Mouse (Mus musculus) testis, postnatal 14 days (tissue): Measurements from ENCODE around the gene Tpst1.
A peak's percentile ranks its signal among the peaks of the same experiment; 100 is the strongest.

Experiments
- DNase-seq: peaks from one replicate; pipeline ENCODE4 v3.0.0; 2021; ENCODE audit warnings: low spot score

Gene Tpst1

DNA sequence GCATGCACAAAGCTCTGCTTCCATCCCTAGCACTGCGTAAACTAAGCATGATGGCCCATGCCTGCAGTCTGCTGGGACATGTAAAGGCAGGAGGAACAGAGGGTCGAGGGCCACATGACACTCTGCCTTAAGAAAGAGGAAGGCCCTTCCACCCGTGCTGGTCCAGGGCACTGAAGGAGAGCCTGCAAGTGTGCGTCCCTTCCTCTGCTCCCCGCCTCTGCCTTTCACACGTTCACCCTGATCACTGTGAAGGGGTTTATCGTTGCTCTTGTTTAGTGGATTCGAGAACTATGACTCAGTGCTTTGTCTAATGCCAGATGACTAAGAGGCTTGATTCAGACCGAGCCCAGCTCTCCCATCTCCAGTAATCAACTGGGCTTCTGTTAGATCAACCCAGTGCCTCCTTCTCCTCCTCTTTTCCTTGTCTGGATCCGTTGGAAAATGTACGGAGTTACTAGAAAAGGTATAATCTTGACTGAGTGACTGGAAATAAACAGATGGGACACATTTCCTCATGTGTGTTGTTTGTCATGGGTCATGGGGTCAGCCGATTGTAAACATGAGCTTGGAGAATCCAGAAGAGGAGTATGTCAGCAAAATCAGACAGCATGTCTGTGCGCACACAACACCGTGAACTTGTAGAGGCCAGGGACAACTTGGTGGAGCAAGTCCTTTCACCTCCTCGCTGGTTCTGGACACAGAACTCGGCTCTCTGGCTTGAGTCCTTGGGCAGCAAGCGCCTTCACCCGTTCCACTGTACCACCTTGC is 16.7 kb downstream of the Tpst1 start:
- no peak for DNase-seq

DNA sequence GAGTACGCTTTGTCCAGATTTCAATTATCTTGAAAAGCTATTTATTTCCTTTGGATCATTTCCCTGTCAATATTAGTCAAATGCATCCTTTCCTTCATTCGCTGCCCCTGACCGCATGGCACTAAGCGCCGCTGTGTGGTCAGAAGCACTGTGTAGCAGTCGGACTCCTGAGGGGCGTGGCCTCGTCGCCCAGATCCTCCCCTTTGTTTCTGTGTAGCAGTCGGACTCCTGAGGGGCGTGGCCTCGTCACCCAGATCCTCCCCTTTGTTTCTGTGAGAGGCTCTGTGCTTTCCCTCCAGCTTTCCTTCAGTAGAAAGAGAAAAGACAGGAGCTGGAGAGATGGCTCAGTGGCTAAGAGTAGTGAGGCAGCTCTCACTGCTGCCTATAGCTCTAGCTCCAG is 23.6 kb downstream of the Tpst1 start:
- peak; percentile 51 for DNase-seq

DNA sequence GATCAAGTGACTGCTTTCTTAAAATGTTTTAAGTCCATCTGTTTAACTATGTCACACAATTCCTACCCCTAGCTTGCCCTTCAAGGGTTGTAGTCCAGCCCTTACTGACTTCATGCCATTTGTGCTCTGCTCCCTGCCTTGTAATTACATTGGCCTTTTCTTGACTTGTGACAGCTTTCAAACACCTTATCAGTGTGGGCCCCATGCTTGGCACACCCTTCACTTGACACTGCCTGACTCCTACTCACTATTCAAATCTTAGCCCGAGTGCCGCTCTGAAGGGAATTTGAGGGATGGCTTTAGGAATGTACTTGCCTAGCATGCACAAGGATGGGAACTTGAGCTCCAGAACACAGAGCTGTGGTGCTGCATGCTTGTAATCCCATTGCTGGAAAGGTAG is 24.7 kb downstream of the Tpst1 start:
- DNase-seq, result no peak

DNA sequence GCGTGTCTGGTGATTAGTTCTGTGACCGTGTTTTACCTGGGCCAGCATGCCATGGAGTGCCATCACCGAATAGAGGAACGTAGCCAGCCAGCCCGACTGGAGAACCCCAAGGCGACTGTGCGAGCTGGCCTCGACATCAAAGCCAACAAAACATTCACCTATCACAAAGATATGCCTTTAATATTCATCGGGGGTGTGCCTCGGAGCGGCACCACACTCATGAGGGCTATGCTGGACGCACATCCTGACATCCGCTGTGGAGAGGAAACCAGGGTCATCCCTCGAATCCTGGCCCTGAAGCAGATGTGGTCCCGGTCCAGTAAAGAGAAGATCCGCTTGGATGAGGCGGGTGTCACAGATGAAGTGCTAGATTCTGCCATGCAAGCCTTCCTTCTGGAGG is 28.6 kb downstream of the Tpst1 start:
- DNase-seq, result no peak

DNA sequence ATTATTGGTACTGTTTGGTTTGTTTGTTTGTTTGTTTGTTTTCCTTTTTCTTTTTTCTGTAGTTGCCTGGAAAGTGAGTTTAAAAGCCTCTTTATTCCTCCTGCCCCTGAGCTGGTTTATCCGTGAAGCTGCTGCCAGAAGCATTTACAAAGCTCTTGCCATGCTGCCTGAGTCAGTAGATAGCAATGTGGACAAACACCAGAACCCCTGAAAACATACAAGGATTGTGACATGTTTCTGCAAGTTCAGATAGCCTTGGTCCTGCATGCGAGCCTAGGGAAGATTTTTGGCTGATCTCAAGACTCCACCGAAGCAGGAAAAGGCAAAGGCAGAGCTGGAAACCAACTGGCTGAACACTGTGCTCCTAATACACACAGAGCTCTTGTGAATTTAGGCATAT is 36.2 kb downstream of the Tpst1 start:
- DNase-seq, result no peak

DNA sequence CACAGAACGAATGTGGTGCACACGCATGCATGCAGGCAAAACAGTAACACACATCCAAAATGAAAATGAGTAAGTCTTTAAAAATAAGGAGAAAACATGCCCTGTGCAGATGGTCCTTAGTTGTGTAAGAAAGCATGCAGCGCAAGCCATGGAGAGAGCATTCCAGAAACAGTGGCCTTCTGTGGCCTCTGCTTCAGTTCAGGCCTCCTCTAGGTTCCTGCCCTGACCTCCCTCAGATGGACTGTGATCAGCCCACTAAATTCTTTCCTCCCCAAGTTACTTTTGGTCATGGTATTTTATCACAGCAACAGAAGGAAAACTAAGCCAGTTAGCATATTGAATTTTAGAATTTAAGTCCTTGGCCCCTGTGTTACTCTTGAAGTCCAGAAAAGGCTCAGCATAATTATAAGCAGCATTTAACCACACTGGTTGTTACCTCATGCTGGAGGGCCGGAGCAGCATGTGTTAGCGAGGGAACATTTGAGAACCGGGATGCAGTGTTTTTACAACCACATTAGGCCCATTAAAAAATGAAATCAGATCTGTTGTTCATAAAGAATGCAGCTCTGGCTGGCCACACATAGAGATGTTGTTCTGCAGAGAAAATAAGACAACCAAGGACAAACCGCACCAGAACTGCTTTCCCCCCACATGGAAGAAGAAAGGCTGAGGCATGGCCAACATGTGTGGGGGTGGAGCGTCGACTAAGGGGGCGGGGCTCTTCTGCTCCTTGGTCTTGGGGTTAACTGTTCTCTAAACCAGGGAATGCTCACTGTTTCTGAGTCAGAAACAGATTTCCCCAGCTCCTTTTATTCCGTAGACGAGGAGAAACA is 37.7 kb downstream of the Tpst1 start:
- DNase-seq, result peak; percentile 13

DNA sequence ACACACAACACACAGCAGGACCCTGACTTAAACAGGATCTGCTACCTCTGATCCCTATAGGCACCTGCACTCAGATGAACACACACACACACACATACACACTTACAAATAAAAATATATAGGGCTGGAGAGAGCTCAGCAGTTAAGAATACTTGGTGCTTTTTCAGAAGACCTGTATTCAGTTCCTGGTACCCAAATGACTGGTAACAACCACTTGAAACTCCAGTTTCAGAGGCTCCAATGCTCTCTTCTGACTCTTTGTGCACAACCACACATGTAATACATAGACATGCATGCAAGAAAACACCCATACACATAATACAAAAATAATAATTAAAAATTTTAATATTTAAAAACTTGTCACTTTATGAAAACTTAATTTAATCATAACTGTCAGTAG is 39.5 kb downstream of the Tpst1 start:
- DNase-seq, result no peak

DNA sequence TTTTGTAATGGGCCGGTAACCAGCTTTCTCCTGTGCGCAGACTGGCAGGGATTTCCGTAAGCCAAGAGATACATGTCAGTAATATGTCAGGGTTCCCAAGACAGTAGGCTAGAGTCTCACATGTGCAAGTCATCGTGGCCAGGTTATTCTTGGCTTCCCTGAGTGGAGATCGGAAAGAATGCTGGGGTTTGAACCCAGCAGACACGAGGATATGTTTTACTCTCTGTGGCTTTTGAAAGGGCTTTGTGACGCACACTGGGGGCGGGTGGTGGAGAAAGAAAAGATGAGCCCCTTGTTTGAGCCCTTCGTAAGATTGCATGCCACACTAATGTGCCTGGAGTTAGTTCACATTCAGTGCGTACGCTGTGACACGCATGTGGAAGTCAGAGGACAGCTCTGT is 43.0 kb downstream of the Tpst1 start:
- no peak for DNase-seq

DNA sequence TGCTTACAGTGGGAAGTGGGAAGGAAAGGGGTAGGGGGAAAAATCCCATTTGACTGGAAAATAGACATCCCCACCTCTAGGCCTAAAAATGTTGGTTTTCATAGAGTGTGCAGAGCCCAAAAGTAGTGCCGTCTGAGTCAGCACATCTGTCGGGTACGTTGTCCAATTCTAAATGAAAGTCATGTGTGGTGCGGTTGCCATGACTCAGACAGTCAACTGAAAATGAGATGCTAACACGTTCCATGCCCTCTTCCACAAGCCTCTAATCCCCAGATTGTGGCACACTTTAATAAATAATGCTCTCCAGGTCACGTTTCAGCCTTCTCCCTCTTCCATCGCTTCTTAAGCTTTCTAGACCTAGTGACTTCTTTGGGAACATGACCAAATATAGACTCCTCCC is 43.7 kb downstream of the Tpst1 start:
- DNase-seq, result no peak

DNA sequence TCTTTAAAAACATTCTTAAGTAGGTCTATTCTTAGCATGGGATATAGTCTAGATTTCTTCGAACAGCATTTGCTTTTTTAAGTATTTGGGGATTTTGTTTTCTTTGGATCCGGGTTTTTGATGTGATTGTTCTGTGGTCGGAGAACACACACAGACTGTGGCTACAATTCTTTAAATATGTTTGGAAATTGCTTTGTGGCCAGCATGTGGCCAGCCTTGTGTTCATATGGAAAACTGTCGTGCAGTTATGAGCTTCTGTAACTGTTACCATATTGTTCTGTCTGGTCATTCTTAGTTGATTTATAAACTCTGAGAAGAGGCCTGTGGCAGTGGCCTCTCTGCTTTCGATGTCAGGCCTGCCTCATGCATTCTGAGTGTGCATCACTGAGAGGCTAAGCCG is 44.8 kb downstream of the Tpst1 start:
- DNase-seq, result no peak

DNA sequence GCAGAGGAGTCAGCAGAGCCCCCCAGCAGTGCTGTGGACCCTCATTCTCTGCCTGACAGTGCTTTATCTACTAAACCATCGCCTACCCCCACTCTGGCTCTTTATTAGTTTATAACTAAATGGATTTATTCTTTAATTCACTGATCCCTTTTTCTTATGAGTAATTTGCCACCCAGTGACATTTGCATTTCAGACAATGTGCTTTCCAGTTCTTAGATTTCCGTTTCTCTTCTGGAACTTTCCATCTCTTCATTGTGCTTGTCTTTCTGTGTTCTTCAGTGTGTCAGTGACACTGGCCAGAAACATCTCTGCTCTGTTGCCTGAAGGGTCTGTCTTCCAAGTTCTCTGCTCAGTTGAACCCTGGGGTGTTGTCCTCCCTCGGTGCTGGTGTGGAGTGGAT is 46.1 kb downstream of the Tpst1 start:
- DNase-seq, result no peak

DNA sequence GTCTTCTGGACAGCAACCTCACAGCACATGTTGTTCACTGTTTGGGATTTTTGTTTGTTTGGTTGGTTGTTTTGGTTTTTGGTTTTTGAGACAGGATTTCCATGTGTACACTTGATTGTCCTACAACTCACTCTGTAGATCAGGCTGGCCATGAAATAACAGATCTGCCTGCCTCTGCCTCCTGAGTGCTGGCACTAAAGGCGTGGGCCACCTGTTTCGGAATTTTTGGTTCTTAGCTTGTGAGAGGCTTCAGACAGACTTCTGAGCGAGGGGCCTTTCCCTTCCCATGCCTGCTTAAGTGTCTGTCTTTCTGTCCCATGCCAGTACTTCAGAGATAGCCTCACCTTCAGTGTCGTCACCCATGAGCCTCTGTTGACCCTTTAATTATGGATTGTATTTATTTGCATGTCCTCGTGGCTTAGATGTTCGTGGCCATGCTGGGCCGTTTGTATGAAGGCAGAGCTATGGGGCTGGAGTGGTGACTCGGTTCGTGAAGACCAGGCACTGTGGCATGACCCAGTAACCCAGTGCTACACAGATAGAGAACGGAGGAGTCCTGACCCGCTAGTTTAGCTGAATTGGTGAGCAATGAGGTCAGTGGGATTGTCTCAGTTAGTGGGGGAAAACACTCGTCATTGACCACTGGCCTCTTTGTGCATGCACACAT is 47.1 kb downstream of the Tpst1 start:
- DNase-seq, result no peak

DNA sequence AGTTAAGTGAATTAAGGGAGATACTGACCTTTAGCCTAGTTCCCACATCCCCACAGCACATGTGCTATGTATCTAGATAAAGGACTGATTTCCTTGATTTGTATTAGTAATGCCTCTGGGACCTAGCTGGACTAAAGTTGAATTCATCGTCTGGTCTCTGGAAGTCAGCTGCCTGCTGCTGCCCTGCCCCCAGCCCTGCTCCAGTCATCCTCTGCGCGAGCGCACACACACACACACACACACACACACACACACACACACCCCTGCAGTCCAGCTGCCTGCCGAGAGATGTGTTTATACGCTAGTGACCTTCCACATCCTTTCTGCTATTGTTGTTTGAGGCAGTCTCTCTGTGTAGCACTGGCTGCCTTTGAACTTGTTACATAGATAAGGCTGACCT is 47.8 kb downstream of the Tpst1 start:
- DNase-seq, result no peak

DNA sequence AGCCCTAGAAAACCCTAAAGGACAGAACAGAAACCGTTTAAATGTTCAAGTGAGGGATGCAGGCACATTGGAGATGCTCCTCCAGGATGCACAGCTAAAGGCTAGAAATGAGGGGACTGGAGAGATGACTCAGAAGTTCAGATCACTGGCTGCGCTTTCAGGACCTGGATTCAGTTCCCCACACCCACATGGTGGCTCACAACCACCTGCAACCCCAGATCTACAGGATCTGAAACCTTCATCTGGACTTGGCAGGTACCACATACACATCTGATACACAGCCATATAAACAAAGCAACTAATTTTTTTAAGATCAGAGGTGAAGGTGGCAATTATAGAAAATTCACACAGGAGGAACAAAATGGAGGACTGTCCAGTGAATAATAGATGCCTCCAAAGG is 49.2 kb downstream of the Tpst1 start:
- no peak for DNase-seq

DNA sequence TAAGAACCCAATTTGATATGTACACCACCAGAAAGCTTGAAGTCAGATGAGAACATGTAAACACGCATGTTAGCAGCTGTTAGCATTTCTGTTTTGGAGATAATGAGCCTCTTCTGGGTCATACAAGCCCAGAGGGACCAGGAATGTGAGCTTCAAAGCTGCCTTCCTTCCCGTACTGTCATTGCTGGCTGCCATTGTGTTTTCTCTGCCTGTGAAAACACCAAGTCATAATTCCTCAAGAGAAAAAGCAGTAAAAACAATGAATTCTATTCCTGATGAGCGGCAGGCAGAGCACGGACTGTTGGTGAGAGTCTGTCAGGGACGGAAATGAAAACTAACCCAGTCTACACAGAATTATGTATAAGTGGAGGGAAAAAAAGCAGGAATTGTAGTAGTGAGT is 51.1 kb downstream of the Tpst1 start:
- DNase-seq, result no peak

DNA sequence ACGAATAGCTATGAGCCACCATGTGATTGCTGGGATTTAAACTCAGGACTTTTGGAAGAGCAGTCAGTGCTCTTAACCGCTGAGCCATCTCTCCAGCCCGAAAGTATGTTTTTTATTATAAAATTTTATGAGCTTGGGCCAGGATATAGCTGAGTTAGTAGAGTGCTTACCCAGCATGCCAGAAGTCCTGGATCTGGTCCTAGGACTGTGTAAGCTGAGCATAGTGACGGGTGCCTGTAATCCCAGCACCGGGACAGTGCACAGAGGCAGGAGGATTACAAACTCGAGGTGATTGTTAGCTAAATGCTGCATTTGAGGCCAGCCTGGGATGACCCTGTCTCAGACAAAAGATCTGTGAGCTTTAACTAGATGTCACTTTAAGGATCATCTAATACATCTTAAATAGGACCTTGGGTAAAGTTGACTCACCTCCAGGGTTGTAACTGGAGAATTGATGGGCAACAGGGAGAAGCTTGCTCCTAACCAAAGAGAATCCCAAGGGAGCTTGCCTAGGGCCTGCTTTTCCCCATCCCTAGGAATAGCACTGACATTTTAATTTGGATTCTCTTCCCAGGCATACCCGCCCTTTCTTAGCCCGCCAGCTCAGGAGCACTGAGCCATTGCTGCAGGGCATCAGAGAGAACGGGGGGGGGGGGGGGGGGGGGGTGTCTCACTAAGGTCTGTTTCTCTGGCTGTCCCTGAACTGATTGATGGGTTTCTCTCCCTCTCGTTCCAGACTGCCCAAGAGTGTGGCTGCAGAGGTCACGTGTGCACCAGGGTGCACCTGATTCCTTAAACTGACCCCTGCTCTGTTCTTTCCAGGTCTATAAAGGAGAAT is 55.8 kb downstream of the Tpst1 start:
- DNase-seq, result no peak

DNA sequence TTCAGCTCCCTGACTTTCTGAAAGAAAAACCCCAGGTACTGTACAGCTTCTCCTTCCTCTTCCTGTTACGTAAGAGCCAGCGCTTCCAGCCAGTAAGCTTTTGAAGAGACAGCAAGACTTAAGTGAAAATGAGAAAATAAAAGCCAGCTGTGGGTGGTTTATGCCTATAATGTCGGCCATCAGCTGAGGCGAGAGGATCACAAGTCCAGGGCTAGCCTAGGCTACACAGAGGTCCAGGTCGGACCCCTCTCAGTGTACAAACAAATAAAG is 56.3 kb downstream of the Tpst1 start:
- no peak for DNase-seq

DNA sequence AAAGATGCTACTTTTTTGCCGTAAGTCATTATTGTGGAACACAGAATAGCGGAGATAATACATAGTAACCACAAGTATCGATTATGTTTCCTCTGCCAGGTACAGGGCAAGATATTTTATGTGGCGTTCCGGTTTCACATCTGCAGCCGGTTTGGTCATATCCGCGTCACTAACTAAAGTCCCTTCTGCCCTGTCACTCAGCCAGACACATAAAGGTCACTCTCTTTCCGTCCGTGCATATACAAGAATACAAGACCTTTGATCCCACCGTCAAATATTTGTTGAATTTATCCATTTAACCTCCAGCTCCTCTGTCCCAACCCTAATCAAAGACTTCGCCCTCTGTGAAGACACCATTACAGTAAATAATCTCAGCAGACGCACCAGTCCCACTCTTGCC is 63.5 kb downstream of the Tpst1 start:
- no peak for DNase-seq

DNA sequence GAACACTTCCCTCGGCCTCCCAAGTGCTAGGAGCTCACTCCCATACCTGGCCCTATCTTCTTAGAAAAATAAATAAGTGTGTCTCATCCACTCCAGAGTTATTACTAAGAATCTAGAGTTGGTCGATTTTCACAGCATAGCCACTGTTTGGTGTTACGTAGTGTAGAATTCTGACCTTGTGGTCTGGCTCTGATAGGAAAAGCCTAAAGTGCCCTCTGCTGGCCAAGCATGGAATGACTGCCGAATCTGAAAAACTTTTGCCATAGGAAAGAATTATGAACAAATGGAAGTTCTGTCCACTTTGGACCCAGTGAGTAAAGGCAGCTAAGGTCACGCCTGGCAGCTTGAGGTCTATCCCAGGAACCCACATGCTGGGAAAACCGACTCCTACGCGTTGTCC is 66.3 kb downstream of the Tpst1 start:
- DNase-seq, result peak; percentile 42

DNA sequence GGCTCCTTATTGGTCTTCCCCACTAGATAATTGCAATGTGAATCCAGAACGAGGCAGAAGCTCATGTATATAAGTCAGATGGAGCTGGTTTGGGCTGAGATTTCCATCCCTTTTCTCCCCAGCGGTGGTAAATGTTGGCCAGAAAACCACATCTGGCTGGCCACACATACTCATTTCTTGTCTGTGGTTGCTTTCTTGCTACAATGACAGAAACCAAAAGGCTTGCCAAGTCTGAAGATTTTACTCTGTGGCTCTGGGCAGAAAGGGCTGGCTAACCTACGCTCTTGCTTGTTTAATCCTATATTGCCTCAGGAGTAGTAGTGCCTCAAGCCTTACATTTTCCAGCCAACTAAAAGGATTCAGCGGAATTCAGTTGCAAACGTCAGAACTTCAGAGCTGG is 68.0 kb downstream of the Tpst1 start:
- DNase-seq, result no peak

DNA sequence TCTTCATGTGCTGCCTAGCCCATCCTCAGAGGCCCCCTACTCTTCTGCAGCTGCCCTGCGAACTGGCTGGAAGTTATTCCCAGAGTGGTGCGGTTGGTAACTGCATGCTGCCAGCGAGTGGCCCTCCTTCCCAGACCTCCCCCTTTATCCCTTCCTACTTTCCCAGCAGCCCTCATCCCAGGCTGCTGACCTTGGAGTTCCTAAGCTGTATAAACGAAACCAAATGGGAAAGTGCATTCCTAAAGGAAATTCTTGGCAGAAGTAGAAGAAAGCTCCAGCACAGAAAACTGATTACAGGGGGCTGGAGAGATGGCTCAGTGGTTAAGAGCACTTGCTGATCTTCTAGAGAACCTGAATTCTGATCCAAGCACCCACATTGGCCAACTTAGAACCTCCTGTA is 68.9 kb downstream of the Tpst1 start:
- DNase-seq, result peak; percentile 44

DNA sequence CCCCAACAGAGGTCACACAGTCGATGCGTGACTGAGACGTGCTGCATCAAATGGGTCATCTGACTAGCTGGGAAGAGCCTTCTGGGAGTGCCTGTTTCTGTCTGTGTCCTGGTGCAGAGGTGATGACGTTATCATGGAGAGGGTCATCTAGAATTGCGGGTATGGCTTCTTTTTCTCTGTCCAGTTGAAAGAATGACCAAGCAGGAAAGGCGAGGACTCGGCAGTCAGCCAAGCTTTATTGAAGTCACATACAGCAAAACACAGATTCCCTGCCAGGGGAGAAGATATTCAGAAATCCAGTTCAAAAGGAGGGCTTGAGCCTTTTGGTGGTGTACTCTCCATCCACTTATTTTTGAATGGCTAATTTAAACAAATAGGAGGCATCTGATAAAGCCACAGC is 70.0 kb downstream of the Tpst1 start:
- DNase-seq, result no peak

DNA sequence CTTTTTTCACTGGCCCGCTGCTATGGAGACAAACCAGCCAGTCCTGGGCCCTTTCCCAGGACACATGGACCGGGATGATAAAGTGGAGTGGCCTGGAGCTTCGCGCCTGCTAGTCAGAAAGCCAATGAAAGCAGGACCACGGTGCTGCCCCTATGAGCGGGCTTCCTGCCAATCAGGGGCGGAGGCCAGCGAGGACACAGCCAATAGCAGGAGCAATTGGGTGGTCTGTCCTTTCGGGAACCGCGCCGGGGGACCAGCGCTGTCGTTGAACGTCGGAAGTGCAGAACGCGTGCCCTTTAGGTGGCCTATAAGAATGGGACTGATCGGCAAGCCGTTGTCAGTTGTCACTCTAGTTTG is 70.8 kb downstream of the Tpst1 start:
- DNase-seq, result peak; percentile 85
